Mouse (Mus musculus) gastrocnemius, postnatal 14 days (tissue): Measurements from ENCODE around the gene Dnah6. TPM values are rescaled to one million over a fixed set of nuclear protein-coding genes. Genes with fewer than 3 reads are reported as not detected.

ENCODE experiments used
- DNase-seq: peaks from one replicate; pipeline ENCODE4 v3.0.0; 2021; ENCODE audit warnings: mixed read lengths
- intact Hi-C: fragments of 180-260 bp; cut with DNase I; formaldehyde crosslinking; loops from one replicate; pipeline ENCODE4 v1.15.1; 2025; ENCODE audit warnings: low total_unique reads
- total RNA-seq, 2 experiments: library from RNA; stranded (reverse); gene quantifications; 2 replicates each; pipeline ENCODE4 v1.2.3; 2021

The Dnah6 gene
- total RNA-seq, 2 experiments from 2014 or later = 0.04 to 0.06 TPM

DNA sequence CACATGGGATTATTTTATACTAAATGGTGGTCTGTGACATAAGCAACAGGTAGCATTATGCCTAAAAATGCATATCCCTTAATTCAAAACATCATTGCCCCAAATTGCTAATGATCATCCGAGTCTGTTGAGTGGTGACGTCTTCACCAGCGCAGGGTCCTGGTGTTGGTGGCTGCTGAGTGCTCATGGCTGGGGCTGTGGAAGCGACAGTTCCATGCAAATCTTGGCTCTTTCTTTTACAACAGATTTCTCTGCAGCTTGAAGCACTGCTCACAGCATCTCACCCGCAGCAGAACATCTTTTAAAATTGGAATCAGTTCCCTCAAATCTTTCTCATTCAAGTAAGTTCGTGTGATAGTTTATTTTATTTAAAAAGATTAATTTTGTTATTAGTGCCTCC is 166.1 kb downstream of the Dnah6 start:
- DNase-seq = no peak
- intact Hi-C loops = no loop called here

DNA sequence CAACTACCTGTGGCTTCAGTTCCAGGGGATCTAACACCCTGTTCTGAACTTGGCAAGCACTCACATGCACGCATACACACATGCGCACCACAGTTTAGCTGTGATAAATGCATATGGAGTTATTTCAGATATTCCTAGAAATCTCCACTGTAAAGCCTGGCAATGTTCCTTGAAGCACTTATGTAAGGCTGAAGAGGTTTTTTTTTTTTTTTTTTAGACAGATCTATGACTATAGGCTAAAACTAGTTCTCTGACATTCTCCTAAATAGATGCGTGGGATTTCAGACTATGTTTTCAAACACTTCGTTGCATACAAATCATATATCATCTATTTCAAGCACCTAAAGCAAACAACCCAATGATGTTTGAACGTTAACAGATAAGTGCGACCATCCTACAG is 166.6 kb downstream of the Dnah6 start:
- no peak for DNase-seq
- intact Hi-C loops = no loop called here

DNA sequence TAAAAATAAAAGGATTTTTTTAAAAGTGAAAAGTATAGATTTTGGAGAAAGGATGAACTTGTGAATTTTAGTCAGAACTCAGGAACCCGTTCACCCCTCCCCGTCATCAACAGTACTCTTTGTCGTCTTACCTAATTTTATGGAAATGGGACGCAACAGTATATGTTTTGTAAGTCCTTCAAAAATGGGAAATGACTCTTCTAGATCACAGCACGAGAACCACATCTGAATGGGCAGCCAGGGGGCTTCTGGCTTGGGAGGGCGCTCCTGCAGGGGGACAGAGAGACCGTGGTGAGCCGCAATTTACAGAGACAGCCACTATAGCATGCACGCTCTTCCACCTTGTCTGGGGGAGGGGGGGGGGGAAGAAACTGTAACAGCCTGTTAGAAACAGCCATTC is 167.9 kb downstream of the Dnah6 start:
- no peak for DNase-seq
- intact Hi-C loops = no loop called here

DNA sequence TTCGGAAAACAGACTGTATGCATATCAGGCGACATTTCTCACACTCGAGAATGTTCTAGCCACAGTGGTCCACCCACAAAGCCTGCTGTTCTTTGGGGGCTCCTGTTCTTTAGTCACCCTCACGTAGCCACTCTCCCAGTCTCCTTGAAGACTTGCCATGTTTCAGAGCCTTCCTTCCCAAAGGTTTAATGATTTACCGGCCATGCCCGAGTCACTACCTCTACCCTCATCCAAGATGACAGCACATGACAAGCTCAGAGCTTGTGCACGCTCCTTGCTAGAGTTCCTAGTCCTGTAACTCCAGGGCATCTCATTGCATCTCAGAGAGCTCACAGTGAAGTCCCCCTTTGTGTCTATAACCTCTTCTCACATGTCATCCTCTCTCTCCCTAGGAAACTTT is 174.2 kb downstream of the Dnah6 start:
- no peak for DNase-seq

DNA sequence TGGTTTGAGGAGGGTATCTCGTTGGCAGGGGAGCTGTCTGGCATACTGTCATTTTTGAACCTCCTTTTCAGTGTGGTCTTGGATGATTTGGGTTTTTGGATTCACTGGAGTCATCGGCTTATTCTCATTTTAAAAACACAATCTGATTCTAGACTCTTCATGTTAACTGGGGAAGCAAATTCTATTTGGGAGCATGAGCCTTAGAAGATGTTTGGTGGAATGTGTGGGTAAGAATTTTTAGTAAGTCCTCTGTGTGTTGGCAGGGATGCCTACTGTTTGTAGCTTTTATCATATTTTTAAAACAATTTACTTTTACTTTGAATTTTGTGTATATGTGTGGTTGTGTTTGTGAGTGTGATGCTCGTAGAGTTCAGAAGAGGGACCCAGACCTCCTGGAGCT is 175.5 kb downstream of the Dnah6 start:
- intact Hi-C loops = no loop called here
- DNase-seq = no peak

More for the DNA sequence above, 174.2 kb downstream of the Dnah6 start:
- intact Hi-C loops = no loop called here

DNA sequence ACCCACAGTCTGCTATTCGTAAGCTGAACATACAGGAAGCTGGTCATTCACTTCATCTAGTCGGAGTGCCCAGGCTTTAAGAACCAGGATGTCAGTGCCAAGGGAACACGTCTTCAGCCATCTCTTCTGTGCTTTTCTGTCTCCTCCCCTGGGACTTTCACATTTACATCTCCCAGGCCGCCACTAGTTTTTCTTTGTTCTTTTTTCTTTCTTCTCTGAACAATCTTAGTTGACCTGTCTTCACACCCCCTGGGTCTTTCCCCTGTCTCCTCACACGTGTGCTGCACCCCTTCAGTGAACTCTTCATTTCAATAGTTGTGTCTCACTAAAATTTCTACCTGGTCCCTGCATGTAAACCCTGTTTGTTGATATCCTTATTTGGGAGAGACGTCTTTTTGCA is 179.2 kb downstream of the Dnah6 start:
- intact Hi-C loops = no loop called here
- no peak for DNase-seq

DNA sequence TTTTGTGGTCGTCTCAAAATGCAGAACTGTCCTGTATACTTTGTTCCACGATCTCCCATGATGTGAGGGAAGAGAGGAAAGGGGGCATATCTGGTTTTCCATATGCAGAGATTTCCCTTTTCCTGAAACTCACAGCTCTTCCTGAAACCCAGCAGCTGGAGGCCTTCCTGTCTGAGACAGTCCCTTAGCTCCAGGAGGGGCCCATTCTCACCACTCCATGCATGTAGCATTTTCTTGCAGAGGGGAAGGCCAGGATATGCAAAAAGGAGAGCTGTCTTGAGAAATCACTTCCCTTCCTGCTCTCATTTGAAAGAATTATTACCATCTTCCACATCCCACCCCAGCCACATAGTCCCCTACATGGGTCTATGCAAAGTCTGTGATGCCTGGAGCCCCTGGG is 183.2 kb downstream of the Dnah6 start:
- DNase-seq = no peak
- intact Hi-C loops = no loop called here

DNA sequence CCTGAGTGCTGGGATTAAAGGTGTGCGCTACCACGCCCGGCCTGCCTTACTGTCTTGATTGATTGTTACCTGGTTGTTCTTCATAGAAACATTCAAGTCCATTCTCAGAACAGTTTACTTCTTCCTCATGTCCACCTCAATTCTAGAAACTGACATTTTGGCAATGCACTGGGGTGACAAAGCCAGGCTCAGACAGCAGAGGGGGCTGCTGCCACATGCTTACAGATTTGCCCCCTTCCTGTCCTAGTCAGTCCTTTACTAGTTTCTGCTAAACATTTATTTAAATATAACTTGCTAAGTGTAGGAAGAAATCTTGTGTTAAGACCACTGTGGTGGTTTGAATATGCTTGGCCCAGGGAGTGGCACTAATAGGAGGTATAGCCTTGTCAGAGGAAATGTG is 192.6 kb downstream of the Dnah6 start:
- intact Hi-C loops = loop anchor here (10.0 kb wide), 1 partner anchor 126 kb away; no protein-coding TSS in a partner anchor

DNA sequence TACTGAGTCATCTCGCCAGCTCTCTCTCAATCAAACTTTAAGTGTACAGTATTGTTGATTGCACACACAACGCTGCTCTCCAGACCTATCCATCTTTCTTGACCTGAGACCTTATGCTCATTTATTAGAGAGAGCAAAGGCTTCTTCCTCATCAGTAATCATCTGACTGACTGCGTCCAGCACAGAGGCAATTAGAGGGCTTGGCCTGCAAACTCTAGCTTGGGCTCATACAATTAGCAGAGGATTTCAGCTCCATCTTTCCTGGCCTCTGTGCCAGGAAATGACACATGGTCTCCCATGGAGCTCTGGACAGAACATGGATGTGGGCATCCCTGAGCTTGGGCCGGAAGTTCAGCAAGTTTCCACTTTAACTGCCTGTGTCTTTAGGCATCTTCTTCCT is 193.6 kb downstream of the Dnah6 start:
- intact Hi-C loops = loop anchor here (10.0 kb wide), 1 partner anchor 127 kb away; no protein-coding TSS in a partner anchor
- no peak for DNase-seq

More for the DNA sequence above, 192.6 kb downstream of the Dnah6 start:
- no peak for DNase-seq

DNA sequence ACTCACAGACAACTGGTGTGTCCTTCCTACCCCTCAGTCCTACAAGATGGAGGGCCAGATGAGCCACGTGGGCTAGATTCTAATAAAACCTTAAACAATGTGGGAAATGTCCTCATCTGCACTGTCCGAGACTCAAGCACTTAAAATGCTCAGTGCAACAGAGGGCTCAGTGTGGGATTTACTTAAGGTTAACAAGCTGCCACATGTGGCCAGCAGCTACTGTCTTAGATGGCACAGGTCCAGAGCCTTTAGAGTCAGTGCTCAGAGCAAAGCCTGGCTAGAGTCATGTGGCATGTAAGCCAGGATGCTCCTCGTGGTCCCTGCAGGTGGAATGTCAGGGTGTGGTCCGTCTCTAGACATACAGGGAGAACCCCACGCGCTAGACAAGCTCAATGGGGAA is 194.6 kb downstream of the Dnah6 start:
- no peak for DNase-seq
- intact Hi-C loops = loop anchor here (10.0 kb wide), 1 partner anchor 128 kb away; no protein-coding TSS in a partner anchor

DNA sequence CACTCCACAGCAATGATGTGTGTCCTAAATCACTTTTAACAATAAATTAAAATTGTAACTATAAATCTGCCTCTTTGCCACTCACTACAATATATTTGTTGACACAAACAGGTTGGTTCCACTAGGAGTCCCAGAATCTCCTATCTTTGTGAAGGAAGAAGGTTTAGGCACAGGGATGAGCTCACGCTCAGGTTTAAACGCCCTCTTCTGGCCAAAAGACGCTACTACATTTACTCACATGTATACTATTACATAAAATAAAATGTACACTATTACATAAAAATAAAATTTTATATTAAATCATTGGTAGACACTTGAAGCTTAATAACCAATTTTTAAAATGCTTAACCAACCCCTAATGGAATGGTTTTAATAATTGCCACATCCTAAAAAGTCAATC is 201.4 kb downstream of the Dnah6 start:
- DNase-seq = no peak
- intact Hi-C loops = loop anchor here (10.0 kb wide), 1 partner anchor 135 kb away; no protein-coding TSS in a partner anchor

DNA sequence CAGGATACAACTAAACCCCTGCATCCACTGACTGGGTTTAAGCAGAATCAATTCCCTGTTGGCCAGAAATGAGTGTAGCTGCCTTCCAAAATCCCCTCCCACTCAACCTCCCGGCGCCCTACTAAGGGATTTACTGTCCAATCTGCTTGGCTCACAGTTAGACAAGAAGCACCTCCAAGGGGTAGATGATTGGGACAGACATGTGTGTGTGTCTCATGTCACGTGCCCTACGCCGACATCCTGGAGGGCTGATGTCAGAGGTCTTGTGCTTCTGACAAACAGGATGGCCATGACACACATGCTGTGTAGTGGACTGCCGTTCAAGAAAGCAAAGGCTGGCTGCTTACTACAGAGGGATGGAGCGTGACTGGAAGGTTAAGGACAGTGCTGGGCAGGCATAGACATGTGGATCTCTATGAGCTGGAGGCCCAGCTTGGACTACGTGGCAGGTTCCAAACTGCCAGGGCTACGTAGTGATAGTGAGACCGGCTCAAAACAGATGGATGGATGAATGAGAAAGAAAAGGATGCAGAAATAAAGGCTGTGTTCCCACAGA is 202.6 kb downstream of the Dnah6 start:
- DNase-seq = no peak
- intact Hi-C loops = loop anchor here (5.0 kb wide), 1 partner anchor 77 kb away; no protein-coding TSS in a partner anchor

DNA sequence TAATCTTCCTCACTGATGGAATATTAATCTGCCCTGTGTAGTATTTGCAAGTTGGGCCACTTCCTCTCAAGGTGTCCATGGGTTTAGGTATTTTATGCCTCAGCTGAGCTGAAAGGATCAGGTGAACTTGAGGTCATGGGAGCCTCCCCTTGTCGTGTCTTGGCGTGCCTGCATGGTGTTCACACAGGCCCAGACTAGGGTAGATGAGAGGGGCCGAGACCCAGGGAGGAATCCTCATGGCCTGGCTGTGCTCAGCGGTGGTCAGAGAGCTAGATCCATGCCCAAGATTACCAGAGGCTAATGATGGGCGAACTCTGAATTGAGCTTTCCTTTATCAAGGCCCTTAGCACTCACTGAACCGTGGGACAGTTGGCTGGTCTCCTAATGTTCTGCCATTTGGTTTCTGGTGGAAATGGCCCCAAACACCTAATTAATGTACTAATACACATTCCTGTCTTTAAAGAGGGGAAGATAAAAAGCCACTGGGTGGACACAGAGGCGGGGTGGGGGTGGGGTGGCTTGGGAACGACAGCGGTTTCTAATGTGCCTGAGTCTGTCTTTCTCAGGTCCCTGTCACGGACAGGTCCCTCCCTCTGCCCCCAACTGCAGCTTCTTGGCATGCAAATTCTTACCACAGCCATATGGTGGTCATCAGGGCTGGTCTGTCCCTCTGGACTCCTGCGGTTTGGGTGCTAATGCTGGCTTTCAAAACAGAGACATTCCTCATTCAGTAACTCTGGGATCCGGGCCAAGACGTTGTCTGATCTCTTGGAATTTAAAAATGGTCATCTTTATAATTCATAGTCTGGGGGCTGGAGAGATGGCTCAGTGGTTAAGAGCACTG is 206.9 kb downstream of the Dnah6 start:
- intact Hi-C loops = loop anchor here (5.0 kb wide), 1 partner anchor 72 kb away; no protein-coding TSS in a partner anchor
- peak; percentile 37 for DNase-seq

DNA sequence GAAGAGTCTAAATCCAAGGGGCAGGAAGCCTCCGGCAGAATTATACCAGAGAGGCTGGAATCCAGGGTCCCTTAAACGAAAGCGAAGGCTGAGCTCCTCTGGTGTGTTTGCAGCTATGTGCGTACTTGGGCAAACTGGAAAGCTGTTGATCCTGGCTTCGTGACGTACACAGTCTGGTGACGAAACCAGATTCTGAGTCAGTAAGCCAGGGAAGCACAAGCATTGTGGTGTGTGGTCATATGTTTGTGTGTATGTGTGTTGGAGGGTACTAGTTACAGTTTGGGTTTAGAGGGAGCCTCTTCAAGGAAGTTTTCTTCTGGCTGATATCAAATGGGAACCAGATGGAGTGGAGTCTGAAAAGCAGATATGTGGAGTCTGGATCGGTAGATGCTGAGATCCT is 208.5 kb downstream of the Dnah6 start:
- intact Hi-C loops = no loop called here
- no peak for DNase-seq

DNA sequence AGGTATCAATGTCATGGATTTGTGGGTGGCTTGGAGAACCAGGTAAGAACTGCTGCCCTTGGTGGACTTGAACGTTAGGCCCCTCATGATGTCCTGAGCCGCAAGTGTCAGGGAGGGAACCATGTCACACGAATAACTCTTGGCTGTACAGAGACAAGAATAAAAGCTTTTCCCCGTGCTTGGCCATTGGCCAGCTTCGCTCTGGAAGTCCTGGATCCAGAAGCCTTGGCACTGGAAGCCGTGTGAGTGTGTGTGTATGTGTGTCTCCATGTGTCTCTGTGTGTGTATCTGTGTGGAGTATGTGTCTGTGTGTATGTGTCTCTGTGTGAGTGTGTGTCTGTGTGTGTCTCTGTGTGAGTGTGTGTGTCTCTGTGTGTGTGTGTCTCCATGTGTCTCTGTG is 209.6 kb downstream of the Dnah6 start:
- intact Hi-C loops = no loop called here
- peak; percentile 26 for DNase-seq

DNA sequence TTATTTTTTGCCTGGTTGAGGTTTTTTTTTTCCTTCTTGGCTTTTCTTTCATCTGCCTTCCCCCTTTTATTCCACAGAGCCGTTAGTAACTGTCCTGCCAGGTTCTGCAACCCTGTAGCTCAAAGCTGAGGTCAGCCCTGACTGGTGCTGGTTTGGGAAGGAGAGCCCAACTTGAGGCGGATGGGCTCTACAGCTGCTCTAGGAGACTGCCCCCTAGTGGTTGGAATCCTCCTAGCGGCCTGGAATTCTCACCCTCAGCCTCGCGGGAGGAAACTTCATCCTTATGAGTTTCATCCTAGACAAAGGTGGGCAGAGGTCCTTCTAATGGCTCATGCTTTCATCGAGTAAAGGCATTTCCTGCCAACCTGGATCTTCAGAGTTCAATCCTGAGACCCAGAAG is 211.4 kb downstream of the Dnah6 start:
- intact Hi-C loops = no loop called here
- DNase-seq = peak; percentile 77

DNA sequence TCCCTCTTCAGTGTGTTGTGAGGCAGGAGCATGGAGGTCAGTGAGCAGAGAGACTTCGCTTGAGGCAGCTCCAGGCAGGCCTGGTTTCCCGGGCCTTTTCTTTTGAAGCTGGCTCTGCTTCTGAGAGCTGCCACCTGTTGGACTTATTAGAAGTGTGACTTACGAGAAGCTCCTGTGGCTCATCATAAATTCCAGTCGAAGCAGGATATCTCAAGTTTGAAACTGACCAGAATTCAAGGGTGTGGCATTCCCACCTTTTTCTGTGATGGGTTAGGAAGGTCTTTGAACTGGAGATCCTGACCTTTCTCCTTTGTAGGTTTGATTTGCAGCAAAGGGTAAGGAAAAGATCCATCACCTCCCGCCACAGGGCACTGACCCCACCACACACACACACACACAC is 217.8 kb downstream of the Dnah6 start:
- intact Hi-C loops = no loop called here

DNA sequence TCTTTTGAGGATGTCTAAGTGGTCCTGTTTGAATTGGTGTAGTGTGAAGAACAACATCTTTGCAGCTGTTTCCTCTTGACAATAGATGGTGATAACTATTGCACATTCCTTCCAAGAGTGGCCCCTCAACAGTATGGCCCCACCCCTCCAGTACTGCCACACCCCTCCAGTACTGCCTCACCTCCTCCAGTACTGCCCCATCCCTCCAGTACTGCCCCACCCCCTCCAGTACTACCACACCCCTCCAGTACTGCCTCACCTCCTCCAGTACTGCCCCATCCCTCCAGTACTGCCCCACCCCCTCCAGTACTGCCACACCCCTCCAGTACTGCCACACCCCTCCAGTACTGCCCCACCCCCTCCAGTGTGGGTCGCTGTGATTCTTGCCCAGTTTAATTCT is 219.1 kb downstream of the Dnah6 start:
- no peak for DNase-seq
- intact Hi-C loops = no loop called here

More for the DNA sequence above, 217.8 kb downstream of the Dnah6 start:
- no peak for DNase-seq

DNA sequence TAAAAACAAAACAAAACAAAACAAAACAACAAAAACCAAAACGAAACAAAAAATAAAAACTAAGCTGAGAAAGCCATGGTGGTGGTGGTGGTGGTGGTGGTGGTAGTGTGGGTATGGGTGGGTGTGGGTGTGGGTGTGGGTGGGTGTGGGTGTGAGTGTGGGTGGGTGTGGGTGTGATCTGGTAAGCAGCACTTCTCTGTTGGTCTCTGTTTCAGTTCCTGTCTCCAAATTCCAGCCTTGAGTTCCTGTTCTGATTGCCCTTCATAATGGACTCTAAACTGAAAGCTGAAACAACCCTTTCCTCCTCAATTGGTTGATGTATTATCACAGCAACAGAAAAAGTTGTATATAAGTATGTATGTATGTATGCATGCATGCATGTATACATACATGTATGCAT is 222.6 kb downstream of the Dnah6 start:
- intact Hi-C loops = no loop called here
- DNase-seq = no peak

DNA sequence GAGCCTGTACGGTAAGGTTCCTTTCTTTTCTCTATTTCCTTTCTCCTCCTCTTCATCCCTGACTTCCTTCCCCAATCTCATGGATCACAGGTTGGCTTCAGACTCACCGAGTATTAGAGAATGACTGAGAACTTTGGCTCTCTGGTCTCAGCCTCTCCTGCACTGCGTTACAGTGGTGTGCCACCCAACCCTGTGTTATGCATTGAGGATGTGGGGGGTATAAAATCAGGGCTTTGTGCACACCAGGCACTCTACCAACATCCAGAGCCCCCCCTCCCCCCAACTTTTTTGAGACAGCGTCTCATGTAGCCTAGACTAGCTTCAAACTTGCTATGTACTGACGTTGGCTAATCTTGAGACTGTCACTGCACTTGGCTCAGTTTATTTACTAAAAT is 227.8 kb downstream of the Dnah6 start:
- intact Hi-C loops = no loop called here
- no peak for DNase-seq
